Mouse (Mus musculus) kidney, postnatal 0 days (tissue): ENCODE results near the gene Oxsm. TPM values are rescaled to one million over a fixed set of nuclear protein-coding genes. Genes with fewer than 3 reads are reported as not detected.

Source experiments
- ATAC-seq: fragments of 200-750 bp; cut with Nextera tagmentation; replicated peaks from 2 replicates; pipeline ENCODE4 v1.8.0; 2017; ENCODE audit warnings: low read depth, moderate number of reproducible peaks, moderate TSS enrichment, moderate library complexity; ENCODE audit not compliant: low FRiP score
- DNase-seq: peaks from one replicate; pipeline ENCODE4 v3.0.0-alpha.2; 2016; ENCODE audit warnings: low spot score
- H3K27ac ChIP-seq: fragments of 300-500 bp; sonication (generic); 2 replicates; pipeline ENCODE4 v1.5.1; 2014; ENCODE audit warnings: mild to moderate bottlenecking
- H3K27me3 ChIP-seq: fragments of 300-500 bp; sonication (generic); 2 replicates; pipeline ENCODE4 v1.6.1; 2014; ENCODE audit warnings: low read length, mixed read lengths; ENCODE audit not compliant: insufficient read depth
- H3K36me3 ChIP-seq: fragments of 300-500 bp; sonication (generic); 2 replicates; pipeline ENCODE4 v1.6.1; 2014; ENCODE audit warnings: low read length, mixed read lengths; ENCODE audit not compliant: insufficient read depth
- H3K4me1 ChIP-seq: fragments of 300-500 bp; sonication (generic); replicated peaks from 2 replicates; pipeline ENCODE4 v1.6.1; 2014; ENCODE audit warnings: antibody characterized with exemption, low read length, mixed read lengths; ENCODE audit not compliant: insufficient read depth
- H3K4me2 ChIP-seq: fragments of 300-500 bp; sonication (generic); 2 replicates; pipeline ENCODE4 v1.6.1; 2014; ENCODE audit warnings: mild to moderate bottlenecking, low read length, moderate library complexity, mixed read lengths
- H3K4me3 ChIP-seq: fragments of 300-500 bp; sonication (generic); replicated peaks from 2 replicates; pipeline ENCODE4 v1.5.1; 2014; ENCODE audit warnings: low read depth, low read length
- H3K9ac ChIP-seq: fragments of 300-500 bp; sonication (generic); 2 replicates; pipeline ENCODE4 v1.6.1; 2014; ENCODE audit warnings: low read depth, low read length
- H3K9me3 ChIP-seq: fragments of 300-500 bp; sonication (generic); replicated peaks from 2 replicates; pipeline ENCODE4 v1.6.1; 2016; ENCODE audit warnings: low read length, inconsistent platforms, mixed read lengths
- CTCF ChIP-seq: IDR thresholded peaks from 2 replicates; pipeline ENCODE4 v1.5.1; 2016; ENCODE audit warnings: antibody characterized with exemption, low read depth, mild to moderate bottlenecking, moderate library complexity
- WGBS: fragments of 180-500 bp; shearing (Covaris S2); extraction: QIAGEN DNeasy Blood & Tissue Kit; methylation state at CpG from one replicate; pipeline ENCODE4 v1.1.7; 2014; 5-methylcytosine and 5-hydroxymethylcytosine counted together
- polyA plus RNA-seq: library from polyadenylated mRNA; unstranded; fragments of >200 nt; fragmentation: Nextera tagmentation; extraction: Ambion mirVana; gene quantifications from 2 replicates; pipeline ENCODE4 v1.2.1, GENCODE M21; 2015

The Oxsm gene
- polyA plus RNA-seq = 2.3 and 2.7 TPM in 2 replicates

GRCm38 (mm10) chr14:16249171-16249874, at the start of gene Oxsm, which contains the start of gene Ngly1:
TSS of gene Oxsm (minus strand) at chr14:16249808.
TSS of gene Ngly1 (plus strand) at chr14:16249280.
- TF ChIP-seq CTCF = no peak
- Histone ChIP-seq H3K4me1 (no peaks in the 10 kb centered on the region), H3K27me3 (no peaks in the 10 kb centered on the region), H3K27ac (peak within 1 kb of the TSS; percentile 95), H3K9me3 (no peaks in the 10 kb centered on the region), H3K36me3 (no peaks in the 10 kb centered on the region), H3K4me2 (peak within 1 kb of the TSS; percentile 82), H3K4me3 (peak within 1 kb of the TSS; percentile 77), H3K9ac (peak within 1 kb of the TSS; percentile 97)
- DNase-seq (peak; percentile 89), ATAC-seq (peak; percentile 99)
- WGBS = under 1% methylated on average over 63 of the region's 65 CpGs

DNA sequence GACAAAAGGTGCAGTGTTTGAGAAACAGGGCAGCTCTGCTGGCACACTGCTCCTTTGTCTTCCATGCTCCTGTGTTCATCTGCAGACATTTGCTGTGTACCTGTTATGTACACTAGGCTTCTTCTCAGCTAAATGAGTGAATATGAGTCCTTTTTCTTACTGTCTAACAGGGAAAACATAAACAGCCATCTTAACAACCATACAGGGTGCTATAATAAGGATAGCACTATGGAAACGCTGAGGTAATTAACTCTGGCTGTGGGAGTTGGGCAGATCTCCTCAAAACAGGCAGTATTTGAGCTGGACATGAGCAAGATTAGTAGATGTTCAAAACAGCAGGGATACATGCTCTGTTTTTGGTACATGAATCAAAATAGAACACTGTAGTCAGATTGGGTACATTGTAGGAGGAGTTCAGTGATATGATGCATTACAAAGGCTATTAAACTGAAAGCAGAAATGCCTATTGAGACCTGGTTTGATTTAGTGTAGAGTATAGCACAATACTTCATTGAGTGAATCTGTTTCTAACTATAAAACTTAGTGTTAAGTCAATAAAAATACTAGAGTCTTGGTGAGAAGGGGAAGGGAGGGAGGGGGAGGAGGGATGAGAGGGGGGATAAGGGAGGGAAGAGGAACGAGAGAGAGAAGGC, 47.3 kb upstream of the Oxsm start:
- ATAC-seq = no peak
- no peaks in the 10 kb centered on the region for H3K27me3 ChIP-seq
- 48% methylated on average over 2 of the region's 2 CpGs for WGBS
- TF ChIP-seq CTCF = no peak
- H3K27ac ChIP-seq = no peak overlapping the region
- H3K36me3 ChIP-seq = peaks cover 21% of the 10 kb centered on the region; the same call in 1 of the 2 replicates
- H3K4me2 ChIP-seq = no peak overlapping the region
- H3K4me1 ChIP-seq = no peaks in the 10 kb centered on the region
- DNase-seq = no peak
- H3K4me3 ChIP-seq = no peak overlapping the region
- H3K9me3 ChIP-seq = no peaks in the 10 kb centered on the region
- H3K9ac ChIP-seq = no peak overlapping the region

DNA sequence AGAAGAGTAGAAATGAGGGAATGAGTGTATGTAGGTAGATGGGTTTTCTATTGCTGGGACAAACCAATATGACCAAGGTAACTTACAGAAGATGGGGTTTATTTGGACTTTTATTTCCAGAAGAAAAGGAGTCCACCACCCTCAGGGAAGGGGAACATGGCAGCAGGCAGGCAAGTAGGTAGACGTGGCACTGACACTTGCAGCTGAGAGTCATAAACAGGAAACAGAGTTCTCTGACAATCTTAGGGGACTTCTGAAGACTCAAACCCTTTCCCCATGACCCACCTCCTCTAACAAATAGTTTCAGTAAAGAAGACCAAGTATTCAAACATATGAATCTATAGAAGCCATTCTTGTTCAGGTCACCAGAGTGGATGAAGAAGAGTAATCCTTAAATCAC, 44.3 kb upstream of the Oxsm start:
- H3K27ac ChIP-seq = no peak overlapping the region
- WGBS = 83% methylated on average over 1 of the region's 1 CpGs
- H3K4me1 ChIP-seq = no peaks in the 10 kb centered on the region
- H3K4me2 ChIP-seq = no peak overlapping the region
- H3K27me3 ChIP-seq = no peaks in the 10 kb centered on the region
- no peaks in the 10 kb centered on the region for H3K9me3 ChIP-seq
- H3K9ac ChIP-seq = no peak overlapping the region
- no peak overlapping the region for H3K4me3 ChIP-seq
- TF ChIP-seq CTCF = no peak
- DNase-seq (no peak), ATAC-seq (no peak)
- peaks cover 20% of the 10 kb centered on the region; the same call in 1 of the 2 replicates for H3K36me3 ChIP-seq

DNA sequence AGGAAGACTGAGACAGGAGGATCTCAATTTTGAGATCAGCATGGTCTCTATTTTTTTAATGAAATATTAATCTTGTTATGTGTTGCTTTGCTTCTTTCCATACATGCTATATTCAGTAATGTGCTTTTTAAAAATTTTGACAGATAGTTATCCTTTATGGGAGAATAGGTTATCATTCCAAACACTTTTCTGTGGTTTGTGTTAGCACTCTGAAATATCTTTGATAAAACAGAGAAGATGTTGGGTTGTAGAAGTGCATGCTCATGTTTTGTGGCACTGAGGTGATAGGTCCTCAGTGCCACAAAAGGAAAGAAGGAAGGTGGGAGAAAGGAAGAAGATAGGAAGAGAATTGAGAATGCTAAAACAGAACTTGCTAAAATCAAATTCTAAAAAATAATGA, 43.4 kb upstream of the Oxsm start:
- no peak for TF ChIP-seq CTCF
- Histone ChIP-seq H3K36me3 (peaks cover 20% of the 10 kb centered on the region; the same call in 1 of the 2 replicates), H3K4me1 (no peaks in the 10 kb centered on the region), H3K9me3 (no peaks in the 10 kb centered on the region), H3K9ac (no peak overlapping the region), H3K4me3 (no peak overlapping the region), H3K4me2 (no peak overlapping the region), H3K27me3 (no peaks in the 10 kb centered on the region), H3K27ac (no peak overlapping the region)
- no peak for DNase-seq
- ATAC-seq = no peak

GRCm38 (mm10) chr14:16292371-16292770, 42.8 kb upstream of the Oxsm start:
- ATAC-seq (no peak), DNase-seq (peak; percentile 73)
- H3K4me1 ChIP-seq = no peaks in the 10 kb centered on the region
- no peak overlapping the region for H3K4me2 ChIP-seq
- H3K4me3 ChIP-seq = no peak overlapping the region
- TF ChIP-seq CTCF = no peak
- no peaks in the 10 kb centered on the region for H3K27me3 ChIP-seq
- H3K27ac ChIP-seq = no peak overlapping the region
- H3K9me3 ChIP-seq = no peaks in the 10 kb centered on the region
- WGBS = 40% methylated on average over 1 of the region's 1 CpGs
- peaks cover 20% of the 10 kb centered on the region; the same call in 1 of the 2 replicates for H3K36me3 ChIP-seq
- H3K9ac ChIP-seq = no peak overlapping the region

DNA sequence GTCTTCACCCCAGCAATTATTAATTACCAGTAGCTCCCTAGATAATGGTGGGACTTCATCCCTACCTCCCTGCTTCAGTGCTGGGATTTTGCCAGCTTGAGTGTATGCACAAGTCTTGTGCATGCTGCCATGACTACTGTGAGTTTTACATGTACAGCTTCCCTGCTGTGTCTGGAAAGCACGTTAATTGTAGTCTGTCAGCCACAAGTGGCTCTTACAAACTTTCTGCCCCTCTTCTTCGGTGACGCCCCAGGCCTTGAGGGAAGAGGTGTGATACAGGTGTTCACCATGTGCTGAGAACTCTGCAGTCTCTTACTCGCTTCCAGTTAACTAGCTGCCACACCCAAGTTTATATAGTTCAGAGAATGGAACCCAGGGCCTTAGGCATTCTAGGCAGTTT, 34.4 kb upstream of the Oxsm start:
- no peak for ATAC-seq

More for the DNA sequence above, 34.4 kb upstream of the Oxsm start:
- H3K4me1 ChIP-seq = no peaks in the 10 kb centered on the region
- WGBS = 87% methylated on average over 4 of the region's 4 CpGs
- H3K27me3 ChIP-seq = no peaks in the 10 kb centered on the region
- no peak for DNase-seq
- no peak overlapping the region for H3K4me3 ChIP-seq
- no peaks in the 10 kb centered on the region for H3K9me3 ChIP-seq
- 0 out of 2 replicates have a peak, but pooled peaks cover 5% of the 10 kb centered on the region for H3K36me3 ChIP-seq
- H3K4me2 ChIP-seq = no peak overlapping the region
- H3K27ac ChIP-seq = no peak overlapping the region
- no peak for TF ChIP-seq CTCF
- H3K9ac ChIP-seq = no peak overlapping the region
